Mouse (Mus musculus): ENCODE results near the gene Plbd2. TPM values are rescaled to one million over a fixed set of nuclear protein-coding genes. Genes with fewer than 3 reads are reported as not detected.

The Plbd2 gene
- polyA plus RNA-seq, 1 experiment from 2014 or later: 24.0 TPM

Other genes starting within 250 kb of the Plbd2 start
- 6.3 and 7.0 TPM in 2 replicates for gene Lhx5, start 71.9 kb downstream of the Plbd2 start, polyA plus RNA-seq (2015; fragmentation: Nextera tagmentation; extraction: Ambion mirVana)
- gene Sdsl, start 30.8 kb downstream of the Plbd2 start, polyA plus RNA-seq (2015; fragmentation: Nextera tagmentation; extraction: Ambion mirVana): 2.3 and 2.6 TPM in 2 replicates
- gene Sds, start 27.1 kb downstream of the Plbd2 start, polyA plus RNA-seq (2015; fragmentation: Nextera tagmentation; extraction: Ambion mirVana): not detected in 2 replicates
- 2.2 and 2.4 TPM in 2 replicates for gene Slc8b1, start 7.5 kb upstream of the Plbd2 start, polyA plus RNA-seq (2015; fragmentation: Nextera tagmentation; extraction: Ambion mirVana)
- gene Tpcn1, start 85.0 kb upstream of the Plbd2 start, polyA plus RNA-seq (2015; fragmentation: Nextera tagmentation; extraction: Ambion mirVana): 17.4 and 19.9 TPM in 2 replicates
- gene Iqcd, start 85.4 kb upstream of the Plbd2 start, polyA plus RNA-seq (2015; fragmentation: Nextera tagmentation; extraction: Ambion mirVana): 1.5 and 2.1 TPM in 2 replicates
- gene Rita1, start 109.0 kb upstream of the Plbd2 start, polyA plus RNA-seq (2015; fragmentation: Nextera tagmentation; extraction: Ambion mirVana): 22.4 and 23.0 TPM in 2 replicates
- 46.9 and 49.0 TPM in 2 replicates for gene Ddx54, start 109.1 kb upstream of the Plbd2 start, polyA plus RNA-seq (2015; fragmentation: Nextera tagmentation; extraction: Ambion mirVana)
- 0.47 and 1.2 TPM in 2 replicates for gene Cfap73, start 130.6 kb upstream of the Plbd2 start, polyA plus RNA-seq (2015; fragmentation: Nextera tagmentation; extraction: Ambion mirVana)
- gene Rasal1, start 145.2 kb upstream of the Plbd2 start, polyA plus RNA-seq (2015; fragmentation: Nextera tagmentation; extraction: Ambion mirVana): 2.7 and 4.2 TPM in 2 replicates
- 48.2 and 52.8 TPM in 2 replicates for gene Dtx1, start 208.3 kb upstream of the Plbd2 start, polyA plus RNA-seq (2015; fragmentation: Nextera tagmentation; extraction: Ambion mirVana)
- 0.08 and 0.14 TPM in 2 replicates for gene Oas2, start 246.2 kb upstream of the Plbd2 start, polyA plus RNA-seq (2015; fragmentation: Nextera tagmentation; extraction: Ambion mirVana)